Mouse (Mus musculus): ENCODE data around the gene Zfp61.

The Zfp61 gene

DNA sequence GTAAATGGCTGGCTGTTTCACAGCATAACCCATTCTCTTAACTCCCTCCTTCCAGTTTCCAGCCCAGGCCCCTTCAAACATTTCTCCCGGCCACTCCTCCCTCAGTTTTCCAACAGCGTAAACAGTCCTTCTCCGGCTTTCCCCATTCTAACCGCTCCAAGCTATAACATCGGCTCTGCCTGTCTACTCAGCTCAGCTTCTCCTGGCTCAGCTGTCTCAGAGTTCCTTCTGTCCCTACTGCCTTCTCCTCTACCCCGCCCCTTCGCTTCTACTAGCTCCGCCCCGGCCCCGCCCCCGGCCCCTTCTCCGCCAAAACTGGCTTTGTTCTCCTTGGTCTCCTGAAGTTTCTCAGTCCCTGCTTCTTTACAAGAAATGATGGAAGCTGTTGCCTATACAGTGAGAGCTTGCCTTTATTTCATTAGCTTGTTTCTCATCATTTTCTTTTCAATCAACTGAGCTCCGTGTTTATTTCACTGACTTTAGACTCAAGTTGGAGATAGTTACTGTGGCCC lies at the start of gene Zfp61:
Zfp61 (minus strand) TSS at position 462 of the 512 bp plus-strand sequence.
- DNase-seq (ENCODE audit: low read depth, low spot score): peak; percentile 31

- DNase-seq (ENCODE audit: low read depth, low spot score): no peak
These were observed 47.9 kb upstream of the Zfp61 start, which contains the start of gene Lypd5 for GRCm38 (mm10) chr7:24348896-24349295. Gene Lypd5, plus strand, starts transcription at chr7:24349196.

GRCm38 (mm10) chr7:24346444-24346843 lies 45.4 kb upstream of the Zfp61 start:
- no peak for DNase-seq (ENCODE audit: low read depth, low spot score)

DNA sequence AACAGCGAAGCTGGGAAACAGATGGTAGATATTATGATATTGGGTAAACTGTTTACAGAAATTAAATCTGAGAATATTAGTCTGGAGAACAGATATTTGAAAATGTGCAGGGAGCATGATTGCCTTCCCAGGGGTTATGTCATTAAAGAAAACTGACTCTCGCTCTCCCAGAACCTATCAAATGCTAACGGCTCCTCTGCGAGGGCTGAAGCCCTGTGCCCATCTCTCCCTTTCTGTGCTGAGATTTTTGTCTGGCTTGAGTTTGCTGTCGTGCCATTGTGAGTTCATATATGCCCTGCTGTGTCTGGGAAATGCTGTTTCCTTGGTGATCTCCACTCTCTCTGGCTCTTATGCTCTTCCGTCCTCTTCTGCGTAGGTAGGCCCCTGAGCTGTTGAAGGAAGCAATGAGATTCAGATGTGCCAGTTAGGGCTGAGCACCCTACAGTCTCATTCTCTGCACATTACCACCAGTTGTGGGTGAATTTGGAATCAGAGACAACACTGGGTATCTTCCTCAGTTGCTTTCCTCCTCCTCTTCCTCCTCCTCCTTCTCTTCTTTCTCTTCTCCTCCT lies 42.8 kb upstream of the Zfp61 start:
- DNase-seq (ENCODE audit: low read depth, low spot score): no peak

GRCm38 (mm10) chr7:24338241-24338640 lies 37.2 kb upstream of the Zfp61 start:
- no peak for DNase-seq (ENCODE audit: low read depth, low spot score)

DNA sequence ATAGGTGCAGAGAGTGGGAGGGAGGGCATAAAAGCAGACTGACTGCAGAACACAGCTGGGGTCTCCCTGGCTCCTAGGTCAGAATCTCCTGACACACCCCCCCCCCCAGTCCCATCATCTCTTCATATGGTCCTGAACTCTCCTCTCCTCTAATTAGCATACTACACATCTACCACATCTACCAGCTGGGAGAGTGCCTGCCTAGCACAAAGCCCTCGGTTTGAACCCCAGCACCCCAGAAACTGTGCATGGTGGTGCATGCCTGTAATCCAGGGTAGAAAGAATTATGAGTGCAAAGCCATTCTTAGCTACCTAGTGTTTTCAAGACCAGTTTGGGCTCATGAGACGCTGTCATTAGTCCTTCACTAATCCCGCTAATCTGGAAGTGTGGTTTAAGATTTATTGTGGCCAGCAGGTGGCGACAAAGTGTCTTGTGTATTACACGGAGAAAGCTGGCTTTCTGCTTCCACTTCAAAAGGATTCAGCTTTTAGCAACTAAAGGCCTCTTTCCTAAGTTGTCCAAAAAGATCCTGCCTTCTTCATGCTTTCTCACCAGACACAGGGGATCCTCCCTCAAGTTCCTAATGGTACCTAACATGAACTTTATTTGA lies 34.8 kb upstream of the Zfp61 start:
- peak; percentile 60 for DNase-seq (ENCODE audit: low read depth, low spot score)

- no peak for DNase-seq (ENCODE audit: low read depth, low spot score)
These were observed 32.4 kb upstream of the Zfp61 start, which contains the start of gene Tescl for GRCm38 (mm10) chr7:24333304-24333986. Gene Tescl, minus strand, starts transcription at chr7:24333936.

DNA sequence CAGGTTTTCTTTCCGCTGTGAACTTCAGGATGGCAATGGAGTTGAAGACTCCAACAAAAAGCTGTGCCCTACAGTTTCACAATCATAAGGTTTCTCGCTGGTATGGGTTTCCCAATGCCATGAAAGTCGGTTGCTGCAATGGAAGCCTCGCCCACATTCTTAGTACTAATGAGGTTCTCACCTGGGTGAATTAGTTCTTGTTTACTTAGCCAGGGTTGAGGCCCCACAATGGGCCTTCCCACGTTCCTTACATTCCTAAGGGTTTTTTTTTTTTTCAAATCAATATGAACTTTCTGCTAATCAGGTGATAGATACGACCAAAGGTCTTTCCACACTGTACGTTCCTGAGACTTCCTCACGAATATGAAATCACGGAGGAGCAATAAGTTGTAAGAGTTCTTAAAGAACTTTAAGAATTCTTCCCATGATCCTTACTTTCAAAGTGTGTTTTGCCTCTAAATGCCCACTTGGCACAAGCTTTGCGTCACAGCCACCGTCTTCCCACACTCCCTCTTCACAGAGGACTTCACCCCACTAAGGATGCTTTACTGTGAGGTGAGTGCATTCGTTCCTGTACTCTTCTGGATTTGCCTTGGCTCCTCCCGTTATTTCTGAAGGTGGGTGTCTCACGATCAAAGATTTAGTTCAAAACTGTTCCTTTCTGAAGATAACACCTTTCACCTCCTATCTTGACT lies 26.4 kb upstream of the Zfp61 start:
- no peak for DNase-seq (ENCODE audit: low read depth, low spot score)

- no peak for DNase-seq (ENCODE audit: low read depth, low spot score)
These were observed 25.5 kb upstream of the Zfp61 start for GRCm38 (mm10) chr7:24326273-24327135.

GRCm38 (mm10) chr7:24325675-24326128 lies 24.7 kb upstream of the Zfp61 start:
- no peak for DNase-seq (ENCODE audit: low read depth, low spot score)

DNA sequence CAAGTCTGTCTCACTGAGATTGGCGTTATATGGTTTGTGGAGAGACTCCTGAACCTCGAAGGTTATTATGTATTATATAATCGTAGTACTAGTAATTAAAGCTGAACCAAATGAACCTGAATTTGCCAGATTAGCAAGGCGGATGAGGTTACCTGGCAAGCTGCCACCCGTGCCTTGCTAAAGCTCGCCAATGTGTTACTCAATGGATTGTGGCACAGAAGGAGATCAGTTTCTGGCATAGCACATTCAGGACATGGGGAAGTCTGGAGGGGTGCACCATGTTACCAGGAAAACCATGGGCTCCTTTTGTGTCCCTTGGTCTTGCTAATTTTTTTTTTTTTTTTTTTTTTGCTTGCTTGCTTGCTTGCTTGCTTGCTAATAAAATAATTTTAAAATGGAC lies 24.2 kb upstream of the Zfp61 start:
- no peak for DNase-seq (ENCODE audit: low read depth, low spot score)

- DNase-seq (ENCODE audit: low read depth, low spot score): no peak
These were observed 21.6 kb upstream of the Zfp61 start for GRCm38 (mm10) chr7:24322593-24322992.

- DNase-seq (ENCODE audit: low read depth, low spot score): no peak
These were observed 17.9 kb upstream of the Zfp61 start for GRCm38 (mm10) chr7:24318942-24319341.

DNA sequence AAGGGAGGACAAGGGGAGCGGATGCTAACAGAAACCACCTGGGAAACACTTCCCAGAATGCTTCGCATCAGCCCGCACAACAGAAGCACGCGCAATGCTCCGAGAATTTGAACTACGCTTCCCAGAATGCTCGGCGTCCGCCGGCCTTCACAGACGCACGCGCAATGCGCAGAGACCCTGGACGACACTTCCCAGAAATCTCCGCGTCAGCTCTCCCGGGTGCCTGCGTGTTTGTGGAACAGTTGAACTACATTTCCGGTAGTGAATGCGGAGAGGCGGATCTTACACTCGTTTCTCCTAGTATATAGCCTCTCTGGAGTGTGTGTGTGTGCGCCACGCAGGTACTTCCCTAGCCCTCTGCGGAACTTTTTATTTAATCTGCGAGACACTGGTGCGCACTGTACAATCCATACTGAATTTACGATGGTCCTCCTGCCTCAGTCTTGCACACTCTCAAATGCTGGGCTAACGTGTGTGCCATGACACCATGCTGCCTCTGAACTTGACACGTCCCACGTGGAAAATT lies 15.6 kb upstream of the Zfp61 start, which contains the start of gene Zfp94:
Zfp94 (minus strand) TSS at position 100 of the 526 bp plus-strand sequence.
- DNase-seq (ENCODE audit: low read depth, low spot score): peak; percentile 69

DNA sequence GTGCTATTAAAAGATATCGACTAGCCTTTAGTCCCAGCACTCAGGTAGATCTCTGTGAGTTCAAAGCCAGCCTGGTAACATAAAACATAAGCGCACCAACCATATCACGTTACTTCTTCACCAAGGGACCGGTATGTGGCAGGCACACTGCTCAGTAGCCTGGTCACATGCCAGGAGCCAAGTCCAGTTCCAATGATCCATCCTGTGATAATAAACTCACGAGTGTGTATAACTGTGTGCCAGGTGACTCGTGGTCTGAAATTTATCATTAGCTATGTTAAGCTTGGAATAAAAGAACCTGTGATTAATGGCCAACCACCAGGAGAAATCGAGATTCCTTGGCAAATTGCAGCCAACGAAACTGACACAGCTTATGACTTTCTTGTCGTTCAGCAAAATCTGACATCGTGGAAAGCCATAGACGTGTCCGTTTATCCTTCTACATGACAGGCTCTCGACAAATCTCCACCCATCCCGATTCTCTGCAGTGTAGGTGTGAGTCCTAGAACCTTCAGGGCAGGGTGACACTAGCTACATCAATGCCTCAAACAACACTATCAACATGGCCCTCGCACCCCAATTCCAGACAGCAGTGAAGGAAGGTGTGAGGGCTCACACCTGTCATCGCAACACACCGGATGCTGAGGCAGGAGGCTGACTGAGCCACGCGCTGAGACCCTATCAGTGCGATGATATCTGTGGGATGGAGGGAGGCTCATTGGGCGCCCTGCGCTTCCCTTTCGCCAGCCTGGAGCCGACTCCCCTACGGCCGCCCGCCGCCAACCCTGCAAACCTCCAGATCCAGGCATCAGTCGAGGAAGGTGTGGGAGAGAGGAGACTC lies 14.9 kb upstream of the Zfp61 start:
- no peak for DNase-seq (ENCODE audit: low read depth, low spot score)

GRCm38 (mm10) chr7:24299823-24300481 lies 1.1 kb downstream of the Zfp61 start:
- DNase-seq (ENCODE audit: low read depth, low spot score): no peak

DNA sequence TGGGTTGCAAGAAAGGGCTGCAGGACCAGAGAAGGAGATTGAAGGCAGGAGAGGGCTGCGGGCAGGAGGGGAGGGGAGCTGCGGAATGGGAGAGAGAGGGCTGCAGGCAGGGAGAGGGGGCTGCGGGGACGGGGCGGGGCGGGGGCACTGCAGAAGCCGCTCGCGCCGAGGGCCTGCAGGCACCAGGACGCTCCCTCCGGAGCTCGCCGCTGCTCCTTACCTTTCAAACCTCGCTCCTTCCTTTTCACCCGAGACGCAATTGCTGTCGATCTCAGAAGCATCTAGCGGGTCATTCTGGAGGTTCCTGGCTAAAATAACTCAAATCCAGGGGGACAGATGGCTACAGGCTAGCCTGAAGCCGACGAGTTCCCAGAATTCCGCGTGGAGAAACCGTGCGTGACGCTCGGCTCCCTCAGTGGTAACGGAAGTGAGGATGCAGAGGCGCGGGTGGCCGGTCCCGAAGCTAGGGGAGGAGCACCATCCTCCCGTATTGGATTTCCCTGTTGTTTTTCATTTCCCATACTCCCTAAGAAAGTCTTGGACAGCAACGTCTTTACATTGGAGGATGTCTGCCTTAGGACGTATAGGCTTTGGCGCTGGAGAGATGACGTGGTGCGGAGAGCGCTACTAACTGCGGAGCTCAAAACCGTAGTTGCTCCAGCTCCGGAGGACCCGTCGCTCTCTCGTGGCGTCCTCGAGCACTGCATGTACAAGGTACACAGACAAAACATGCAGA lies 1.9 kb downstream of the Zfp61 start:
- peak; percentile 30 for DNase-seq (ENCODE audit: low read depth, low spot score)

GRCm38 (mm10) chr7:24298635-24298972 lies 2.4 kb downstream of the Zfp61 start:
- DNase-seq (ENCODE audit: low read depth, low spot score): no peak
